Mouse (Mus musculus) olfactory bulb, adult 2 months (tissue): ENCODE measurements around the gene Gm14085.

ENCODE experiments used
- CTCF ChIP-seq: fragments of 200-500 bp; IDR thresholded peaks from 2 replicates; pipeline ENCODE4 v1.5.1; 2012; ENCODE audit warnings: low read depth, mild to moderate bottlenecking, low read length, moderate library complexity; ENCODE audit not compliant: insufficient read depth
- POLR2A ChIP-seq: fragments of 200-500 bp; IDR thresholded peaks from 2 replicates; pipeline ENCODE4 v1.6.1; 2012; ENCODE audit warnings: mild to moderate bottlenecking, low read depth, low read length, moderate library complexity; ENCODE audit not compliant: insufficient read depth

GRCm38 (mm10) chr2:122577316-122577715 is 92.6 kb downstream of the Gm14085 start:
- TF ChIP-seq POLR2A = no peak
- no peak for TF ChIP-seq CTCF
